Comparison of ENCODE assay signal across 20 mouse cellular contexts in genomic region chr11:31090478-31090978, GRCm38 (mm10).
DNase-seq lines count a peak whose midpoint lies in the region; ATAC-seq and TF ChIP-seq lines count a peak whose summit lies in the region.
"Had no signal": no experiment of that assay in that cellular context is flagged by ENCODE, and none has a peak within 500 bp of the region (broad histone marks: within the 10 kb centered on the region; RNA-seq: fewer than 3 reads in every experiment).

No protein-coding gene starts in this region.

- no peak for TF ChIP-seq POLR2A in thymus, adult 2 months (IDR thresholded peaks at IDR 0.05; ENCODE audit: control insufficient read depth, extremely low read depth, insufficient read depth, low read length, poor library complexity)

- H3K36me3 ChIP-seq in hindbrain, embryonic 12.5 days, result no peaks in the 10 kb centered on the region
- H3K36me3 ChIP-seq in hindbrain, postnatal 0 days (ENCODE audit: insufficient read depth, low read length), result no peaks in the 10 kb centered on the region
- 0 out of 2 replicates have a peak, but pooled peaks cover 5% of the 10 kb centered on the region for H3K36me3 ChIP-seq in kidney, postnatal 0 days (ENCODE audit: insufficient read depth, low read length)
- H3K36me3 ChIP-seq in thymus, adult 2 months (ENCODE audit: control insufficient read depth, insufficient read depth, low read length), result no peaks in the 10 kb centered on the region
- H3K36me3 ChIP-seq: hindbrain, embryonic 15.5 days; liver, embryonic 13.5 days had no signal

- WGBS in hindbrain, embryonic 12.5 days, result 85% methylated on average over 3 of the region's 3 CpGs
- 79% methylated on average over 3 of the region's 3 CpGs for WGBS in hindbrain, postnatal 0 days
- WGBS in kidney, postnatal 0 days, result 73% methylated on average over 3 of the region's 3 CpGs
- WGBS in thymus, adult 2 months, result 99% methylated on average over 3 of the region's 3 CpGs

- no peaks in the 10 kb centered on the region for H3K9me3 ChIP-seq in hindbrain, embryonic 12.5 days (replicated peaks)
- H3K9me3 ChIP-seq in hindbrain, postnatal 0 days (ENCODE audit: low read length), result no peaks in the 10 kb centered on the region
- H3K9me3 ChIP-seq in kidney, postnatal 0 days (replicated peaks; ENCODE audit: low read length), result no peaks in the 10 kb centered on the region
- H3K9me3 ChIP-seq: hindbrain, embryonic 15.5 days; liver, embryonic 13.5 days had no signal

- H3K27ac ChIP-seq in hindbrain, embryonic 12.5 days, result no peak overlapping the region
- H3K27ac ChIP-seq in hindbrain, postnatal 0 days, result no peak overlapping the region
- H3K27ac ChIP-seq in kidney, postnatal 0 days, result no peak overlapping the region
- H3K27ac ChIP-seq in thymus, adult 2 months (ENCODE audit: control insufficient read depth, insufficient read depth, low read length), result no peak overlapping the region
- H3K27ac ChIP-seq: gastrocnemius, adult 2 months; hindbrain, embryonic 15.5 days; liver, embryonic 13.5 days had no signal

- H3K4me3 ChIP-seq in hindbrain, embryonic 12.5 days, result no peak overlapping the region
- no peak overlapping the region for H3K4me3 ChIP-seq in hindbrain, postnatal 0 days (ENCODE audit: low read length)
- no peak overlapping the region for H3K4me3 ChIP-seq in kidney, postnatal 0 days (replicated peaks; ENCODE audit: low read depth, low read length)
- H3K4me3 ChIP-seq in thymus, adult 2 months (ENCODE audit: control insufficient read depth, insufficient read depth, low read length), result no peak overlapping the region
- H3K4me3 ChIP-seq: gastrocnemius, adult 2 months; hindbrain, embryonic 15.5 days; liver, embryonic 13.5 days had no signal

- DNase-seq in hindbrain, postnatal 0 days (ENCODE audit: low spot score), result no peak
- no peak for DNase-seq in kidney, postnatal 0 days (ENCODE audit: low spot score)
- DNase-seq in kidney, adult 9 months, result no peak
- DNase-seq in ES-CJ7 (ENCODE audit: low read depth, low spot score), result peak; percentile 14
- DNase-seq in ZHBTc4 (ENCODE audit: low read depth, low spot score), result peak; percentile 13
- DNase-seq in ovary, postnatal 10 days (ENCODE audit: low spot score), result no peak
- DNase-seq in thymus, adult 2 months, result no peak
- DNase-seq: B cell, adult 2 months; cerebellum, adult 11 months; cerebellum, adult 9-11 months; gastrocnemius, adult 2 months; kidney, postnatal 4 days; layer of hippocampus, adult 9-11 months; liver, embryonic 13.5 days; lung, adult 2 months; midbrain, embryonic 14.5 days had no signal

- H3K4me1 ChIP-seq in hindbrain, embryonic 12.5 days, result no peaks in the 10 kb centered on the region
- no peaks in the 10 kb centered on the region for H3K4me1 ChIP-seq in hindbrain, postnatal 0 days (ENCODE audit: insufficient read depth, low read length)
- H3K4me1 ChIP-seq in kidney, postnatal 0 days (replicated peaks; ENCODE audit: insufficient read depth, low read length), result no peaks in the 10 kb centered on the region
- no peaks in the 10 kb centered on the region for H3K4me1 ChIP-seq in thymus, adult 2 months (replicated peaks; ENCODE audit: control insufficient read depth, insufficient read depth, low read length)
- H3K4me1 ChIP-seq: hindbrain, embryonic 15.5 days; liver, embryonic 13.5 days had no signal

- 0 out of 2 replicates have a peak, but pooled peaks have one; percentile 13 for ATAC-seq in hindbrain, embryonic 12.5 days (ENCODE audit: low FRiP score)
- no peak for ATAC-seq in hindbrain, postnatal 0 days
- ATAC-seq in kidney, postnatal 0 days (replicated peaks; ENCODE audit: low FRiP score, low read depth), result 0 out of 2 replicates have a peak, but pooled peaks have one; percentile 7
- ATAC-seq: forebrain, embryonic 14.5 days; intestine, postnatal 0 days had no signal

- no peak overlapping the region for H3K9ac ChIP-seq in hindbrain, embryonic 12.5 days
- H3K9ac ChIP-seq in hindbrain, postnatal 0 days (replicated peaks; ENCODE audit: low read length), result no peak overlapping the region
- no peak overlapping the region for H3K9ac ChIP-seq in kidney, postnatal 0 days (ENCODE audit: low read depth, low read length)
- H3K9ac ChIP-seq: hindbrain, embryonic 15.5 days; liver, embryonic 13.5 days had no signal

- no peak for TF ChIP-seq CTCF in hindbrain, postnatal 0 days (IDR thresholded peaks at IDR 0.05; ENCODE audit: low read depth)
- TF ChIP-seq CTCF in kidney, postnatal 0 days (IDR thresholded peaks at IDR 0.05; ENCODE audit: low read depth), result no peak
- no peak for TF ChIP-seq CTCF in thymus, adult 2 months (IDR thresholded peaks at IDR 0.05; ENCODE audit: borderline replicate concordance, control insufficient read depth, extremely low read depth, insufficient read depth, low read length, poor library complexity)

- no peak overlapping the region for H3K4me2 ChIP-seq in hindbrain, embryonic 12.5 days (replicated peaks)
- no peak overlapping the region for H3K4me2 ChIP-seq in hindbrain, postnatal 0 days (ENCODE audit: low read depth, low read length)
- H3K4me2 ChIP-seq in kidney, postnatal 0 days (ENCODE audit: low read length), result no peak overlapping the region
- H3K4me2 ChIP-seq: hindbrain, embryonic 15.5 days; liver, embryonic 13.5 days had no signal

- no peaks in the 10 kb centered on the region for H3K27me3 ChIP-seq in hindbrain, embryonic 12.5 days
- no peaks in the 10 kb centered on the region for H3K27me3 ChIP-seq in hindbrain, postnatal 0 days (ENCODE audit: insufficient read depth, low read length)
- H3K27me3 ChIP-seq in kidney, postnatal 0 days (ENCODE audit: insufficient read depth, low read length), result no peaks in the 10 kb centered on the region
- H3K27me3 ChIP-seq in thymus, adult 2 months (ENCODE audit: control insufficient read depth, insufficient read depth, low read length), result no peaks in the 10 kb centered on the region
- H3K27me3 ChIP-seq: hindbrain, embryonic 15.5 days; liver, embryonic 13.5 days had no signal

Comparison
In these comparisons a context has a peak if more than half of its experiments do, and no peak if none do; other contexts are left out.
1. DNase-seq: peak in ES-CJ7 (single experiment) and ZHBTc4 (single experiment); none in hindbrain, postnatal 0 days (single experiment), kidney, postnatal 0 days (single experiment), kidney, adult 9 months (single experiment), ovary, postnatal 10 days (single experiment) and thymus, adult 2 months (single experiment).